ENCODE assay signal across 9 mouse cellular contexts in genomic region chr5:130384222-130384912, GRCm38 (mm10). TPM values are rescaled to one million over a fixed set of nuclear protein-coding genes. Genes with fewer than 3 reads are reported as not detected.
DNase-seq lines count a peak whose midpoint lies in the region; TF ChIP-seq lines count a peak whose summit lies in the region.
"Had no signal": no experiment of that assay in that cellular context is flagged by ENCODE, and none has a peak within 500 bp of the region (broad histone marks: within the 10 kb centered on the region; RNA-seq: fewer than 3 reads in every experiment).

Gene A330070K13Rik (minus strand): TSS chr5:130384631.

- H3K27ac ChIP-seq in left cerebral cortex, adult 2 months: peak within 1 kb of the TSS; percentile 72

- intact Hi-C loops in left cerebral cortex, adult 2 months (cut with DNase I): no loop called here
- intact Hi-C loops in left cerebral cortex, postnatal 36 days (cut with DNase I): no loop called here

- no peak for TF ChIP-seq CTCF in left cerebral cortex, adult 2 months (IDR thresholded peaks at IDR 0.05)

- H3K4me3 ChIP-seq in left cerebral cortex, adult 2 months: peak within 1 kb of the TSS; percentile 47

- peak; percentile 20 for DNase-seq in adrenal gland, postnatal 10 days
- DNase-seq in adrenal gland, postnatal 4 days (ENCODE audit: low spot score in 2 of 2): no peak
- peak; percentile 23 to 27 for DNase-seq in left cerebral cortex, adult 2 months (ENCODE audit: extremely low spot score in 1 of 2, low spot score in 2 of 2)
- no peak for DNase-seq in left cerebral cortex, adult 8-10 months (ENCODE audit: low spot score in 2 of 2)
- DNase-seq in left cerebral cortex, postnatal 36 days (ENCODE audit: low spot score in 2 of 2): peak; percentile 24 to 26
- peak; percentile 42 to 45 for DNase-seq in right cerebral cortex, postnatal 10 days (ENCODE audit: low spot score in 2 of 2)
- no peak for DNase-seq in adrenal gland, postnatal 25 days
- no peak for DNase-seq in lung, adult 18-20 months

RNA-seq across cellular contexts. Expression of gene A330070K13Rik, which starts in this region (rescaled TPM):
- total RNA-seq in adrenal gland, postnatal 10 days (2021): not detected
- not detected for total RNA-seq in adrenal gland, postnatal 4 days (2021)
- total RNA-seq in left cerebral cortex, adult 2 months (2021): 1 to 10 TPM; 1.0 to 1.6 TPM
- total RNA-seq in left cerebral cortex, adult 8-10 months (2022): 1 to 10 TPM in 2 of 4 experiments, under 1 TPM in 2; 0.63 to 1.2 (median 1.0) TPM
- 1 to 10 TPM; 1.6 to 2.0 TPM for total RNA-seq in left cerebral cortex, postnatal 36 days (2021)
- total RNA-seq in adrenal gland, postnatal 25 days (2021): not detected in 2 replicates
- total RNA-seq: adrenal gland, postnatal 36 days had no signal

Comparison
In these comparisons a context has a peak if more than half of its experiments do, and no peak if none do; other contexts are left out.
1. DNase-seq: peak in left cerebral cortex, adult 2 months (2 of 2), left cerebral cortex, postnatal 36 days (2 of 2) and right cerebral cortex, postnatal 10 days (2 of 2); none in adrenal gland, postnatal 4 days (0 of 2), left cerebral cortex, adult 8-10 months (0 of 2), adrenal gland, postnatal 25 days (single experiment) and lung, adult 18-20 months (0 of 2).
2. Peak in DNase-seq in adrenal gland, postnatal 10 days; RNA of the gene not detected or under 1 TPM.